Mouse (Mus musculus): ENCODE results near the gene Actn4. TPM values are rescaled to one million over a fixed set of nuclear protein-coding genes. Genes with fewer than 3 reads are reported as not detected.
A peak's percentile ranks its signal among the peaks of the same experiment; 100 is the strongest.

The Actn4 gene
- polyA plus RNA-seq, 1 experiment from 2014 or later = 191 TPM

DNA sequence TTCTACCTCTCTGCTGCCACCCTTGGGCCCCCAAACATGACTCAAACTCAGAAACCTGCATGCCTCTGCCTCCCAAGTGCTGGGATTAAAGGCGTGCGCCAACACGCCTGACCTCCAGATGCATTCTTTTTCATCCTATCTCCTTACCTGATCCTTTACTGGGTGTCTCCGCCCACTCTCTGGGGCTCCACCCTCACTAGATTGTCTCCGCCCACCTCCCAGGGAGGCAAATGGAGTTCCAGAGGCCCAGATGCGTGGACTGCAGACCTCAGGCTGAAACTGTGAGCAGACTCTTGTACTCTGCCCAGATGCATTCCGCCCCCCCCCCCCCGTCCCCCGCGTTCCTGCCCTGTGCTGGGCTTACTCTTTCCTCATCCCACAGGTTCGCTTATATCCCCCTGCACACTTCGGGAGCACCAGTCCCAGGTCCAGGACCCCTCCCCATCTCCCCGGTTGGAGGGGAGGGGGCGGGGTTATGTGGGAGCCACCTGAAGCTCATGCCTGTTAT is 28.7 kb upstream of the Actn4 start:
- H3K27ac ChIP-seq (ENCODE audit: low read depth, low read length) = no peak overlapping the region
- DNase-seq (ENCODE audit: low spot score) = no peak

DNA sequence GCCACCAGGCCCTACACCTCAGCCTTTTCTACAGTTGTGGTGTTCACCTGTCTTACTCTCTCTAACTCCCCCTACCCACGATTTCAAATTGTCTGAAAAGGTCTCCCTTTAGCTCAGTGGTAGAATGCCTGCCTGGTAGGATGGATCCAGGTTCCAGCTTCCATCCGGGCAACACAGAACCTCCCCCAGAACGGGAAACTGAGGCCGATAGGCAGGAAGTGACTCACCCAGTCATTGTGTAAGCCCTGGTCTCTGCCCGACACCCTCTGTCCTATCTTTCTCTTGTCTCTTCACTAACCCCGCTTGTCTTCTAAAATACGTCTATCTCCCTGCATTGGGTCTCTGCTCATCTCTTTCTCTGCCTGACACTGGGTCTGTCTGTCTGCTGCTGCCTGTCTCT is 23.1 kb upstream of the Actn4 start:
- DNase-seq (ENCODE audit: low spot score) (no peak), ATAC-seq (replicated peaks; ENCODE audit: low FRiP score) (no peak)
- Histone ChIP-seq H3K4me2 (peak overlapping the region; percentile 13; the same call in 1 of the 2 replicates), H3K27ac (ENCODE audit: low read depth, low read length) (no peak overlapping the region), H3K36me3 (ENCODE audit: control insufficient read depth, insufficient read depth, low read length) (peaks cover 2% of the 10 kb centered on the region), H3K9ac (ENCODE audit: low read depth, low read length) (no peak overlapping the region), H3K9me3 (ENCODE audit: control insufficient read depth, low read length) (no peaks in the 10 kb centered on the region), H3K4me1 (replicated peaks; ENCODE audit: control insufficient read depth, insufficient read depth, low read length) (peaks cover 18% of the 10 kb centered on the region), H3K4me3 (ENCODE audit: low read depth, low read length) (no peak overlapping the region), H3K27me3 (replicated peaks; ENCODE audit: control insufficient read depth, insufficient read depth, low read length) (no peaks in the 10 kb centered on the region)
- 57% methylated on average over 7 of the region's 7 CpGs for WGBS

More for the DNA sequence above, 28.7 kb upstream of the Actn4 start:
- H3K27me3 ChIP-seq (replicated peaks; ENCODE audit: control insufficient read depth, insufficient read depth, low read length) = no peaks in the 10 kb centered on the region
- no peak overlapping the region for H3K4me3 ChIP-seq (ENCODE audit: low read depth, low read length)
- WGBS = 54% methylated on average over 14 of the region's 14 CpGs
- peak; percentile 47 for ATAC-seq (replicated peaks; ENCODE audit: low FRiP score)
- H3K4me1 ChIP-seq (replicated peaks; ENCODE audit: control insufficient read depth, insufficient read depth, low read length) = no peaks in the 10 kb centered on the region
- H3K9me3 ChIP-seq (ENCODE audit: control insufficient read depth, low read length) = no peaks in the 10 kb centered on the region
- no peak overlapping the region for H3K4me2 ChIP-seq
- H3K36me3 ChIP-seq (ENCODE audit: control insufficient read depth, insufficient read depth, low read length) = no peaks in the 10 kb centered on the region; the same call in 1 of the 2 replicates
- no peak overlapping the region for H3K9ac ChIP-seq (ENCODE audit: low read depth, low read length)

DNA sequence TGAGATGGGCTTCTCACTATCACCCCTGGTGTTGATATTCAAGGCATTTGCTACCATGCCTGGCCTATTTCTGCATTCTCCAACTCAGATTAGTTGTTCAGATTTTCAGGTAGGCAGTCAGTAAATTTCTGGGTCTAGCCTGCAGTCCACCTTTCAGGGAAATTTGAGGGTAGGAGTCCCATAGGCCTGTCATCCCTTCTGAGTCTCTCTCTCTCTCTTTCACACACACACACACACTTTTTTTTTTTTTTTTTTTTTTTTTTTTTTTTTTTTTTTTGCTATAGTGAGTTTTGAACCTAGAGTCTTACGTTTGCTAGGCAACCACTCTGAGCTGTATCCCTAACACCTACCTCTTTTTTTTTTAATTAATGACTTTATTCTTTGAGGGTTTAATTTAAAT is 22.3 kb upstream of the Actn4 start:
- Histone ChIP-seq H3K27me3 (replicated peaks; ENCODE audit: control insufficient read depth, insufficient read depth, low read length) (no peaks in the 10 kb centered on the region), H3K9me3 (ENCODE audit: control insufficient read depth, low read length) (no peaks in the 10 kb centered on the region), H3K36me3 (ENCODE audit: control insufficient read depth, insufficient read depth, low read length) (peaks cover 4% of the 10 kb centered on the region), H3K4me3 (ENCODE audit: low read depth, low read length) (no peak overlapping the region), H3K27ac (ENCODE audit: low read depth, low read length) (no peak overlapping the region), H3K4me2 (no peak overlapping the region), H3K4me1 (replicated peaks; ENCODE audit: control insufficient read depth, insufficient read depth, low read length) (peaks cover 18% of the 10 kb centered on the region), H3K9ac (ENCODE audit: low read depth, low read length) (no peak overlapping the region)
- no peak for ATAC-seq (replicated peaks; ENCODE audit: low FRiP score)
- WGBS = 96% methylated on average over 1 of the region's 1 CpGs
- no peak for DNase-seq (ENCODE audit: low spot score)

DNA sequence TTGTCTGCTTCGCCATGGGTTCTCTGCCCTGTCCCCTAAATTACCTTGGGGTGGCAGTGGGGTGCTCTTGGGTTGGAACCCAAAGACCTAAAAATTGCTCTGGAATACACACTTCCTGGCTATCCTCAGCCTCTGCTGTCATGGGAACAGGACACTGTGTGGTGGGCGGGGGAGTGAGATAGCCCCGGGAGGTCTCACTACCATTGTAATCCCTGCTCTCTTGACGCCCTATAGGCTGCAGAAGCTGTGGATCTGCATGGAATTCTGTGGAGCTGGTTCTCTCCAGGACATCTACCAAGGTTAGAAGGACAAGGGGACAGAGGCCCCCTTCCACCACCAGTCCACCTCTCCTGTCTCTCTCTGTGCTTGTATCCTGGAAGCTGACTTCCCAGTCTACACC is 21.7 kb upstream of the Actn4 start:
- H3K4me3 ChIP-seq (ENCODE audit: low read depth, low read length) = peak overlapping the region; percentile 91
- WGBS = 66% methylated on average over 4 of the region's 4 CpGs
- peak overlapping the region; percentile 97 for H3K4me2 ChIP-seq

DNA sequence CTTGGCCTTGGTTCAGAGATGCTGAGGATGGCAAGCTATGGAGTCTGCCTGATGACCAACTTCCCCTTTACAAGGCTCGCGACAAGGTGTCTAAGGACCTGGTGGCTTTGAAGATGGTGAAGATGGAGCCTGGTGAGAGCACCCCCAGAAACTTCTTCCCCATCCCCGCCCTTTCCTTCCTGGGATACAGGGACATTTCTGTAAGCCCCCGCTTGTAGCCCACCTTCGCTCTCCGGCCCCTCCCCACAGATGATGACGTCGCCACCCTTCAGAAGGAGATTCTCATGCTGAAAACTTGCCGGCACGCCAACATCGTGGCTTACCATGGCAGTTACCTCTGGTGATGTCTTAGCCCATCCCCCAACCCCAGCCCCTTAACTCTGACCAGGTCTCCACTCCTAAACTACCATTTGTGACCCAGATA is 21.0 kb upstream of the Actn4 start:
- ATAC-seq (replicated peaks; ENCODE audit: low FRiP score) = no peak
- peak overlapping the region; percentile 95 for H3K27ac ChIP-seq (ENCODE audit: low read depth, low read length)
- no peaks in the 10 kb centered on the region for H3K27me3 ChIP-seq (replicated peaks; ENCODE audit: control insufficient read depth, insufficient read depth, low read length)
- H3K4me2 ChIP-seq = peak overlapping the region; percentile 97
- WGBS = 42% methylated on average over 11 of the region's 11 CpGs
- peaks cover 18% of the 10 kb centered on the region for H3K4me1 ChIP-seq (replicated peaks; ENCODE audit: control insufficient read depth, insufficient read depth, low read length)
- no peaks in the 10 kb centered on the region for H3K9me3 ChIP-seq (ENCODE audit: control insufficient read depth, low read length)
- DNase-seq (ENCODE audit: low spot score) = no peak
- H3K36me3 ChIP-seq (ENCODE audit: control insufficient read depth, insufficient read depth, low read length) = peaks cover 15% of the 10 kb centered on the region
- peak overlapping the region; percentile 82 for H3K9ac ChIP-seq (ENCODE audit: low read depth, low read length)
- peak overlapping the region; percentile 91 for H3K4me3 ChIP-seq (ENCODE audit: low read depth, low read length)

More for the DNA sequence above, 21.7 kb upstream of the Actn4 start:
- Histone ChIP-seq H3K36me3 (ENCODE audit: control insufficient read depth, insufficient read depth, low read length) (peaks cover 8% of the 10 kb centered on the region), H3K4me1 (replicated peaks; ENCODE audit: control insufficient read depth, insufficient read depth, low read length) (peaks cover 18% of the 10 kb centered on the region), H3K27me3 (replicated peaks; ENCODE audit: control insufficient read depth, insufficient read depth, low read length) (no peaks in the 10 kb centered on the region), H3K9ac (ENCODE audit: low read depth, low read length) (peak overlapping the region; percentile 82; the same call in 1 of the 2 replicates), H3K27ac (ENCODE audit: low read depth, low read length) (no peak overlapping the region), H3K9me3 (ENCODE audit: control insufficient read depth, low read length) (no peaks in the 10 kb centered on the region)
- ATAC-seq (replicated peaks; ENCODE audit: low FRiP score) (no peak), DNase-seq (ENCODE audit: low spot score) (no peak)

DNA sequence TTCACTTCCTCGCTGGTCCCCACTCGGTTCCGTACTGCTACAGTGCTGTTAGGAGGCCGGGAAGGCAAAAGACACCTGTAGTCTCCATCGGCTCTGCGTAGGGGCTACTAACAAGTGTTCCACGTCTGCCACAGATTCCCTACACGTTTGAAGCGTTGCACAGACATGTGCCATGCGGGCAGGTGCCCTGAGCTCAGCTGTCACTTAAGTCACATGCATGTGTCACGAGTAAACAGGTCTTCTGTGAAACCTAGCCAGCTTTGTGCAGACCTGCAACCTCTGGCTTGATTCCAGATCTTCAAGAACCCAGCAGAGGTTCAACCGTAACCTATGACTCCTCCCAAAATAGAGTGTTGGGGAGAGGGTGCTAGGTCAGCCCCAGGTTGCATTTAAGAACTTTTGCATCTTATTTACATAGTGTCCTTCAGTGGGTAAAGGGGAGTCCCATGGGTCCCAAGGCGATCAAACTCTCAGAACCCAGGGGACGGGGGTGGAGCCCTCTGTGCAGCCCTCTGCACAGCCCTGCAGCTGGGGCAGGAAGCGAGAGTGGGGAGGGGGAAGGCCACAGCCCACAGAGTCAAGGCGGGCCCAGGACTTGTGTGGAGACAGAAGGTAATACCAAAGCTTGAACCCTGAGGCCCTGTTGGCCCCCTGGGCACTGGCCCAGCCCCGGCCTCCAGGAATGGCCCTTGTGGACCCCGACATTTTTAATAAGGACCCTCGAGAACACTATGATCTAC is 20.3 kb upstream of the Actn4 start:
- H3K9ac ChIP-seq (ENCODE audit: low read depth, low read length) = peak overlapping the region; percentile 82
- peak overlapping the region; percentile 97 for H3K4me2 ChIP-seq
- WGBS = 8% methylated on average over 19 of the region's 19 CpGs
- H3K4me1 ChIP-seq (replicated peaks; ENCODE audit: control insufficient read depth, insufficient read depth, low read length) = peaks cover 18% of the 10 kb centered on the region
- ATAC-seq (replicated peaks; ENCODE audit: low FRiP score) (peak; percentile 62), DNase-seq (ENCODE audit: low spot score) (peak; percentile 69)
- H3K27me3 ChIP-seq (replicated peaks; ENCODE audit: control insufficient read depth, insufficient read depth, low read length) = no peaks in the 10 kb centered on the region
- H3K4me3 ChIP-seq (ENCODE audit: low read depth, low read length) = peak overlapping the region; percentile 91
- peak overlapping the region; percentile 95 for H3K27ac ChIP-seq (ENCODE audit: low read depth, low read length)
- H3K36me3 ChIP-seq (ENCODE audit: control insufficient read depth, insufficient read depth, low read length) = peaks cover 23% of the 10 kb centered on the region
- no peaks in the 10 kb centered on the region for H3K9me3 ChIP-seq (ENCODE audit: control insufficient read depth, low read length)

DNA sequence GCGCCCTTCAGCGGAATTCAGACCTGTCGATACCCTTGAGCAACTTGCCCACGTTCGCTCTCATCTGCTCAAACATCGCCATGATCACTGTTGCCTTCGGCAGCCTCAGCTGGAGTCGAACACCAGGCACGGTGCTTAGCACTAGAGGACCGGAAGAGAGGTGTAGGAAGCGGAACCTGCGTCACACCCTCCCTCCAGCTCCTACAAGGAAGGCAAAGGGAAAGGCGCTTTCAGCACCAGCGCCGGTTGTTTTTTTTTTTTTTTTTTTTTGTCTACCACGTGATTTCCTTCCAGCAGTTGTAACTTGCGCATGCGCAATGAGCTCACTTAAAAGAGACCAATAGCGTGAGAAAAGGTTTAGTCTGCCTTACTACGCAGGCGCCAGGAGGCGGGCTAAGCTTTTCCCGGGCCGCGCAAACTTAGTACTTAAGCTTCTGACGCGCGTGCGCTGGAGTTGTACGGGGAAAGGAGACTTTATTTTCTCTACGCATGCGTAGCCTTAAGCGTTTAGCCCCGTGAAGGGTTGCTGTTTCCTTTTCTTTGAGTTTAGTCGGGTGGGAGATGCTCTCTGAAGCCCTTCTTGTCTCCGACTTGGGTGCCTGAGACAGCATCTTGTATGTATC is 19.6 kb upstream of the Actn4 start, which contains the start of the genes Eif3k and Map4k1:
TSS of gene Eif3k (minus strand) at position 214 of the 623 bp plus-strand sequence.
TSS of gene Map4k1 (plus strand) at position 400 of the 623 bp plus-strand sequence.
- DNase-seq (ENCODE audit: low spot score) (peak; percentile 88), ATAC-seq (replicated peaks; ENCODE audit: low FRiP score) (peak; percentile 92)
- H3K9ac ChIP-seq (ENCODE audit: low read depth, low read length) = peak within 1 kb of the TSS; percentile 86
- peak within 1 kb of the TSS; percentile 97 for H3K4me2 ChIP-seq
- peak within 1 kb of the TSS; percentile 95 for H3K27ac ChIP-seq (ENCODE audit: low read depth, low read length)
- H3K27me3 ChIP-seq (replicated peaks; ENCODE audit: control insufficient read depth, insufficient read depth, low read length) = no peaks in the 10 kb centered on the region
- peak within 1 kb of the TSS; percentile 91 for H3K4me3 ChIP-seq (ENCODE audit: low read depth, low read length)
- no peaks in the 10 kb centered on the region for H3K9me3 ChIP-seq (ENCODE audit: control insufficient read depth, low read length)
- under 1% methylated on average over 36 of the region's 36 CpGs for WGBS
- peaks cover 18% of the 10 kb centered on the region for H3K4me1 ChIP-seq (replicated peaks; ENCODE audit: control insufficient read depth, insufficient read depth, low read length)
- H3K36me3 ChIP-seq (ENCODE audit: control insufficient read depth, insufficient read depth, low read length) = peaks cover 29% of the 10 kb centered on the region

DNA sequence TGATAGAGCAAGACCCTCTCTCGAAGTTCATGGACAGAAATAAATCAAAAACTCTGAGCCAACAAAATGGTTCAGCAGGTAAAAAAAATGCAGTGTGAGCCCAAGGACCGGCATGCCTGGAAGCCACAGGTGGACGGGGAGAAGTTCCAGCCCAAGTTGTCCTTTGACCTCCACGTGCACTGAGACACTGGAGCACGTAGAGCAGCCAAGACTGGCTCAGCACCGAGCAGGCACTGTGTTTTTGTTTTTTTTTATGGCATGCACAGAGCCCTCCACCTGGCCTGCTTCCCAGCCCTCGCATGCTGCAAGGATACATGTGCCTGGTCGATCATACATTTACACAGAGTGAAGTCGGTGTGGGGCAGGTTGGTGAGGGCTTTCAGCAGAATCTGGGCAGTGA is 15.4 kb upstream of the Actn4 start:
- H3K27me3 ChIP-seq (replicated peaks; ENCODE audit: control insufficient read depth, insufficient read depth, low read length) = no peaks in the 10 kb centered on the region
- WGBS = 92% methylated on average over 9 of the region's 9 CpGs
- H3K4me3 ChIP-seq (ENCODE audit: low read depth, low read length) = no peak overlapping the region
- DNase-seq (ENCODE audit: low spot score) = no peak
- peaks cover 51% of the 10 kb centered on the region for H3K36me3 ChIP-seq (ENCODE audit: control insufficient read depth, insufficient read depth, low read length)
- no peak overlapping the region for H3K27ac ChIP-seq (ENCODE audit: low read depth, low read length)
- ATAC-seq (replicated peaks; ENCODE audit: low FRiP score) = no peak
- no peak overlapping the region for H3K9ac ChIP-seq (ENCODE audit: low read depth, low read length)
- H3K4me1 ChIP-seq (replicated peaks; ENCODE audit: control insufficient read depth, insufficient read depth, low read length) = peaks cover 8% of the 10 kb centered on the region
- H3K9me3 ChIP-seq (ENCODE audit: control insufficient read depth, low read length) = no peaks in the 10 kb centered on the region
- no peak overlapping the region for H3K4me2 ChIP-seq

Measured in liver, embryonic 11.5 days (tissue).